Mouse (Mus musculus): Measurements from ENCODE around the gene Ncstn. TPM values are rescaled to one million over a fixed set of nuclear protein-coding genes. Genes with fewer than 3 reads are reported as not detected.

Gene Ncstn
- polyA plus RNA-seq, 1 experiment from 2014 or later, result 115 TPM

DNA sequence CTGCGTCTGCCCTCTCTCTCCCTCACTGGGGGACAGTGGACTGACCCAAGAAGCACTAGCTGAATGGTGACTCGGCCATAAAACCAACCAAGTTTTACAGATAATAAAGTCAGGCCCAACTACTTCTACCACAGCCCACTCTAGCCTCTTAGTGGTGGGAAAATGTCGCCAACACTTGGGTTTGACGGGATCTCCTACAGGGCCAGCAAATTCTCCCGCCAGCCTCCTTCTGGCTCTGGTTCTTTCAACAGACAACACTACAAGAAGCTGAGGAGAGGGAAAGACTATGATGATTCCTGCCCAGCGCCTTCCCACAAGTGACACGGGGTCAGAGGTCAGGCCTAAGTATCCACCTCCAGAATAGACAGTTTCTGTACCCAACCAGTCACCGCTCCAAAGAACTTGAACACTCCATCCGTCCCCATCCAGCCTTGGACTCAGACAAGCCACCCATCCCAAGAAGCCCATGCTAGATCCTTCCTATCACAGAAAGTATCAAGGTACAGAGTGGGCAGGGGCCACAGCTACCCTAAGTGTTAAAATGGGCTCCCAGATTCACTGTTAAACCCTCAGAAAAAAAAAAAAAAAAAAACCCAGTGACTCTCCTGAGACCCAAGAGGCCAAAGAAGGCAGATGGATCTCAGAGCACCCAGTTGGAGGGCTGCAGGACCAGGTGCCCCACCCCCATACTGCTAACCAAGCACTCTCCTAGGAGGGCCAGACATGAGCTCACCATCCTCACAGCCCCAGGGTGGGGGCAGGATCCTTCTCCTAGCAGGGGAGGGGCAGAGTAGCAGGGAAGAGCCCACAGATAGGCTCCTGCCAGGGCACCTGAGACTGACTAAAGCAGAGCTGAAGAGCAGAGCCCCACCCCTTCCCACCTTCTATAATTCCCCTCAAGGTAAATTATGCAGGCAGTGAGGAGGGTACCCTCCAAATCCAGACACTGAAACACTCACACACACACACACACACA lies 64.0 kb downstream of the Ncstn start:
- H3K4me2 ChIP-seq, result no peak overlapping the region
- 81% methylated on average over 9 of the region's 9 CpGs for WGBS (ENCODE audit: insufficient replicate concordance)
- H3K9me3 ChIP-seq (replicated peaks; ENCODE audit: control insufficient read depth, low read length), result no peaks in the 10 kb centered on the region
- H3K4me3 ChIP-seq (ENCODE audit: low read depth, low read length), result no peak overlapping the region
- no peaks in the 10 kb centered on the region for H3K27me3 ChIP-seq (ENCODE audit: control insufficient read depth, insufficient read depth, low read length)
- no peaks in the 10 kb centered on the region for H3K36me3 ChIP-seq (ENCODE audit: control insufficient read depth, insufficient read depth, low read length)
- peaks cover 13% of the 10 kb centered on the region for H3K4me1 ChIP-seq (ENCODE audit: control insufficient read depth, insufficient read depth, low read length)
- no peak for ATAC-seq (replicated peaks; ENCODE audit: insufficient number of reproducible peaks, low FRiP score, low TSS enrichment)
- no peak overlapping the region for H3K27ac ChIP-seq (ENCODE audit: low read depth, low read length)
- no peak overlapping the region for H3K9ac ChIP-seq (ENCODE audit: low read depth, low read length)

DNA sequence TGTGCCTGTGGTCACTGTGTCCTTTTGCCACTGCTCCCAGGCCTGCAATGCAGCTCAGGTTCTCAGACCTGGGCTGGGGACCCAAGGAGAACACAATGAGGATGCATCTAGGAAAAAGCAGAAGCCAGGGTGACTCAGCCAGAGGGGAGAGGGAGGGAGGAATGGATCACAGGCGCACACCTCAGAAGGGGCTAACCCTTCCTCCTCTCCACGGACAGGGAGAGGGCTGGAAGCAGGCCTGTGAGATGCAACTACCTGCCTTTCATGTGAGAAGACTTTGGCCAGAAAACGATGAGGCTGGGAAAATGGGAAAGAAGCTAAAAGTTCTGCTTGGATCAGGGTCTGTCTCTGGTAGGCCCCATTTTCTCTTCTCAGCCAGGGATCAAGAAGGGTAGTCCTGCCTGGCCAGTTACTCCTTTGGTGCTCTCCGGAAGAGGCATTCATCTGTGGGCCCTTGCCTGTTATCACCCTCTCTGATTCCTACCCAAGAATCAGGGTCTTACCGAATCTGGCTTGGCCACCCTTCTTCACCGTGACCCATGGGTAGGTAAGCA lies 65.0 kb downstream of the Ncstn start:
- Histone ChIP-seq H3K9me3 (replicated peaks; ENCODE audit: control insufficient read depth, low read length) (no peaks in the 10 kb centered on the region), H3K4me1 (ENCODE audit: control insufficient read depth, insufficient read depth, low read length) (peaks cover 13% of the 10 kb centered on the region), H3K36me3 (ENCODE audit: control insufficient read depth, insufficient read depth, low read length) (no peaks in the 10 kb centered on the region), H3K27me3 (ENCODE audit: control insufficient read depth, insufficient read depth, low read length) (no peaks in the 10 kb centered on the region), H3K9ac (ENCODE audit: low read depth, low read length) (no peak overlapping the region), H3K4me3 (ENCODE audit: low read depth, low read length) (no peak overlapping the region), H3K27ac (ENCODE audit: low read depth, low read length) (no peak overlapping the region), H3K4me2 (no peak overlapping the region)
- no peak for ATAC-seq (replicated peaks; ENCODE audit: insufficient number of reproducible peaks, low FRiP score, low TSS enrichment)
- WGBS (ENCODE audit: insufficient replicate concordance), result 78% methylated on average over 6 of the region's 6 CpGs

DNA sequence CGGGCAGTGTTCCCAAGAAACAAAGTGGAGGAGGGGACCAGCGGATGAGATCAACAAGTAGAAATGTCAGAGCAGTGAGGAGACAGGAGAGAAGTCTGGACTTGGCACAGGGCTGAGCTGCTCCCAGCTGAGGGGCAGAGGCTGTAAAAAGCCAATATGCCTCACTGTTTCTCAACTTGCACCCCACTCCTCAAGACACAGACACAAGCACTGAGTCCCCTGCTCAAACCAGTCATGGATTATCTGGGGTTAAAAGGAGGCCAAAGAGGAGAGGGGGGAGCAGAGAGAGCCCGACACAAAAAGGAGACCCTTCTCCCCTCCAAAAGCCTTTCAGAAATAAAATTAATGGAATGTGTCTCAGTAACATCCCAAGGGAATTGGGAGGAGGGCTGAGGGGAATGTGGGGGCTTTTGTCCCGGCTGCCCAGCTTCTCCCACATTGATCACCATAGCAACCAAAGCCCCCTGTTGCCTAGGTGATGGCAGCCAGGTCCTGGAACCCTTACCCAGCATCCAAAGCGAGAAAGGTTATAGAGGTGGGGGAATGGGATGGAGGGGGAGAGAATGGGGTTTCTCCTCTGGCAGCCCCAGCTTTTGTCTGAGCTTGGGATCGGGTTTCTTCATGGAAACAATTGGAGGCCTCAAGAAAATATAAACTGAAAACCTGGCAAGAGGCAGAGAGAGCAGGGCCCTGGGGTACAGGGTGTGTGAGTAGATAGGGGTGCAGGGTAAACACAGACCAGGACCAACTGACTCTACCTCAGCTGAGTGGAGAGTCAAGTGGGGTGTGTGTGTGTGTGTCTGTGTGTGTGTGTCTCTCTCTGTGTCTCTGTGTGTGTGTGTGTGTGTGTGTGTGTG lies 65.7 kb downstream of the Ncstn start:
- WGBS (ENCODE audit: insufficient replicate concordance), result 51% methylated on average over 6 of the region's 6 CpGs
- Histone ChIP-seq H3K27ac (ENCODE audit: low read depth, low read length) (no peak overlapping the region), H3K4me2 (no peak overlapping the region), H3K9ac (ENCODE audit: low read depth, low read length) (no peak overlapping the region), H3K36me3 (ENCODE audit: control insufficient read depth, insufficient read depth, low read length) (no peaks in the 10 kb centered on the region), H3K27me3 (ENCODE audit: control insufficient read depth, insufficient read depth, low read length) (no peaks in the 10 kb centered on the region), H3K4me3 (ENCODE audit: low read depth, low read length) (no peak overlapping the region), H3K9me3 (replicated peaks; ENCODE audit: control insufficient read depth, low read length) (no peaks in the 10 kb centered on the region), H3K4me1 (ENCODE audit: control insufficient read depth, insufficient read depth, low read length) (peaks cover 13% of the 10 kb centered on the region)
- peak; percentile 31; the same call in 1 of the 2 replicates for ATAC-seq (replicated peaks; ENCODE audit: insufficient number of reproducible peaks, low FRiP score, low TSS enrichment)

DNA sequence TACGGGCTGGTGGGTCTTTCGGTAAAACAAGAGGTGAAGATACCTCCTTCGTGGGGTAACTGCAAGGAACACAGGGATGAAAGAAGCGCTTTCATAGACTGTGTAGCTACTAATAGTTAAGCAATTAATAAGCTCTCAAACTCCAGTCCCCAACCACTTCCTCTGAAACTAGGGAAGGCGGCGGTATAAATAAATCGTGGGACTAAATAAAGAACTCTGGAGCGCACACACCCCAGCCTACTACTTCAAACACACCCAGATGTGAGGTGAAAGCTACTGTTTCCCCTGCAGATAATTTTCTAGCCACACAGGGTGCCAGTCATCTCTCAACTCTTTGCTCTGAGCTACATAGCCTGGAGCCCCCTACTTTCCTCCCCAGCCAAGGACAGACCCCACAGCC lies 66.6 kb downstream of the Ncstn start:
- Histone ChIP-seq H3K36me3 (ENCODE audit: control insufficient read depth, insufficient read depth, low read length) (no peaks in the 10 kb centered on the region), H3K9ac (ENCODE audit: low read depth, low read length) (no peak overlapping the region), H3K9me3 (replicated peaks; ENCODE audit: control insufficient read depth, low read length) (no peaks in the 10 kb centered on the region), H3K4me1 (ENCODE audit: control insufficient read depth, insufficient read depth, low read length) (peaks cover 13% of the 10 kb centered on the region), H3K27ac (ENCODE audit: low read depth, low read length) (no peak overlapping the region), H3K4me2 (no peak overlapping the region), H3K4me3 (ENCODE audit: low read depth, low read length) (no peak overlapping the region), H3K27me3 (ENCODE audit: control insufficient read depth, insufficient read depth, low read length) (no peaks in the 10 kb centered on the region)
- WGBS (ENCODE audit: insufficient replicate concordance), result 78% methylated on average over 8 of the region's 8 CpGs
- no peak for ATAC-seq (replicated peaks; ENCODE audit: insufficient number of reproducible peaks, low FRiP score, low TSS enrichment)

Other genes starting within 250 kb of the Ncstn start
- gene Cd84, start 243.1 kb downstream of the Ncstn start, polyA plus RNA-seq (2014; fragmentation: Nextera tagmentation; extraction: Ambion mirVana), result 0.86 and 1.2 TPM in 2 replicates
- gene Gm10521, start 187.1 kb downstream of the Ncstn start, polyA plus RNA-seq (2014; fragmentation: Nextera tagmentation; extraction: Ambion mirVana), result not detected in 2 replicates
- gene Slamf6, start 165.3 kb downstream of the Ncstn start, polyA plus RNA-seq (2014; fragmentation: Nextera tagmentation; extraction: Ambion mirVana), result 0.30 TPM in 1 of 2 replicates, not detected in the other
- 10.4 and 10.9 TPM in 2 replicates for gene Vangl2, start 54.4 kb downstream of the Ncstn start, polyA plus RNA-seq (2014; fragmentation: Nextera tagmentation; extraction: Ambion mirVana)
- gene Nhlh1, start 25.2 kb downstream of the Ncstn start, polyA plus RNA-seq (2014; fragmentation: Nextera tagmentation; extraction: Ambion mirVana), result not detected in 2 replicates
- 146 and 201 TPM in 2 replicates for gene Copa, start 266 bp downstream of the Ncstn start, polyA plus RNA-seq (2014; fragmentation: Nextera tagmentation; extraction: Ambion mirVana)
- 120 and 139 TPM in 2 replicates for gene Pex19, start 44.0 kb upstream of the Ncstn start, polyA plus RNA-seq (2014; fragmentation: Nextera tagmentation; extraction: Ambion mirVana)
- 85.4 and 105 TPM in 2 replicates for gene Dcaf8, start 65.3 kb upstream of the Ncstn start, polyA plus RNA-seq (2014; fragmentation: Nextera tagmentation; extraction: Ambion mirVana)
- 121 and 147 TPM in 2 replicates for gene Pea15a, start 124.0 kb upstream of the Ncstn start, polyA plus RNA-seq (2014; fragmentation: Nextera tagmentation; extraction: Ambion mirVana)
- gene Casq1, start 137.1 kb upstream of the Ncstn start, polyA plus RNA-seq (2014; fragmentation: Nextera tagmentation; extraction: Ambion mirVana), result 205 and 230 TPM in 2 replicates
- 0.31 and 0.35 TPM in 2 replicates for gene Atp1a4, start 175.6 kb upstream of the Ncstn start, polyA plus RNA-seq (2014; fragmentation: Nextera tagmentation; extraction: Ambion mirVana)
- gene Igsf8, start 178.8 kb upstream of the Ncstn start, polyA plus RNA-seq (2014; fragmentation: Nextera tagmentation; extraction: Ambion mirVana), result 22.8 and 24.0 TPM in 2 replicates
- 4.7 and 7.0 TPM in 2 replicates for gene Atp1a2, start 215.3 kb upstream of the Ncstn start, polyA plus RNA-seq (2014; fragmentation: Nextera tagmentation; extraction: Ambion mirVana)
- 0.59 and 0.77 TPM in 2 replicates for gene Kcnj9, start 246.5 kb upstream of the Ncstn start, polyA plus RNA-seq (2014; fragmentation: Nextera tagmentation; extraction: Ambion mirVana)